Mouse (Mus musculus) spleen, adult 2 months (tissue): ENCODE measurements around the gene Dpp6. TPM values are rescaled to one million over a fixed set of nuclear protein-coding genes. Genes with fewer than 3 reads are reported as not detected.

Source experiments
- DNase-seq, 2 experiments: peaks; one replicate each; pipeline versions ENCODE4 v3.0.0 to v3.0.0-alpha.2; 2012 to 2021; ENCODE audit warnings: low spot score in 2 of 2, low read depth in 1 of 2
- H3K27ac ChIP-seq: fragments of 200-500 bp; 2 replicates; pipeline ENCODE4 v1.5.1; 2012; ENCODE audit warnings: low read length, inconsistent platforms; ENCODE audit not compliant: insufficient read depth
- H3K27me3 ChIP-seq: fragments of 200-500 bp; 2 replicates; pipeline ENCODE4 v1.6.1; 2012; ENCODE audit warnings: mild to moderate bottlenecking, moderate library complexity, low read length, inconsistent platforms; ENCODE audit not compliant: control insufficient read depth, insufficient read depth
- H3K36me3 ChIP-seq: fragments of 200-500 bp; 2 replicates; pipeline ENCODE4 v1.6.1; 2012; ENCODE audit warnings: mild to moderate bottlenecking, low read length, inconsistent platforms; ENCODE audit not compliant: control insufficient read depth, insufficient read depth
- H3K4me1 ChIP-seq: fragments of 200-500 bp; 2 replicates; pipeline ENCODE4 v1.6.1; 2011; ENCODE audit warnings: inconsistent platforms; ENCODE audit not compliant: control insufficient read depth, insufficient read depth, insufficient read length
- H3K4me3 ChIP-seq: fragments of 200-500 bp; 2 replicates; pipeline ENCODE4 v1.5.1; 2011; ENCODE audit warnings: mild to moderate bottlenecking, inconsistent platforms; ENCODE audit not compliant: insufficient read depth, insufficient read length; ENCODE audit errors: extremely low read depth
- CTCF ChIP-seq: fragments of 200-500 bp; IDR thresholded peaks from 2 replicates; pipeline ENCODE4 v1.5.1; 2011; ENCODE audit warnings: mild to moderate bottlenecking, inconsistent platforms; ENCODE audit not compliant: insufficient read depth, insufficient read length, insufficient replicate concordance; ENCODE audit errors: extremely low read depth
- POLR2A ChIP-seq: fragments of 200-500 bp; IDR thresholded peaks from 2 replicates; pipeline ENCODE4 v1.6.1; 2011; ENCODE audit warnings: low read depth, low read length, inconsistent platforms
- WGBS: fragments of 180-500 bp; shearing (Covaris S2); methylation state at CpG from one replicate; pipeline ENCODE4 v1.1.7; 2018; 5-methylcytosine and 5-hydroxymethylcytosine counted together
- polyA plus RNA-seq: library from polyadenylated mRNA; depleted of rRNA; stranded (reverse); fragments of >200 nt; gene quantifications from 2 replicates; pipeline ENCODE4 v1.2.3, GENCODE M21; 2012

Dpp6 gene
- polyA plus RNA-seq, 1 experiment: 0.11 TPM

DNA sequence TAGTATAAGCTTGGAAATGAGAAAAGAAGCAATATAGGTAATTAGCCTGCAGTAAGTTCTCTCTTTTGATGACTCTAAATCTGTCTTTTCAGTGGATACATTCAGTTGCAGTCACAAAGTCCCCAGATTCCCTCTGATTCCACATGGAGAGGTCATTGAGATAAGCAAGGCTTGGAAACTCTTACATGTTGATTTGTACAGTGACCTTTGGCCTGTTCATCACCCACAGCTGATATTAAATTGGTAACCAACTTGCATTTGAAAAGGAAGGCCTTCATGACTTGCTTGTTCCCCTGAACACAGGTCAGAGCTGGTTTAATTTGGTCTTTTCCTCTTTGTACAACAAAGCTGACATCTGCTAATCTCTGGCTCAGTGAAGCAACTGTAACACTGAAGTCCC is 434.4 kb downstream of the Dpp6 start:
- Histone ChIP-seq H3K36me3 (no peaks in the 10 kb centered on the region), H3K4me1 (no peaks in the 10 kb centered on the region), H3K27ac (no peak overlapping the region), H3K27me3 (no peaks in the 10 kb centered on the region), H3K4me3 (no peak overlapping the region)
- TF ChIP-seq CTCF (no peak), POLR2A (no peak)
- no peak for DNase-seq

DNA sequence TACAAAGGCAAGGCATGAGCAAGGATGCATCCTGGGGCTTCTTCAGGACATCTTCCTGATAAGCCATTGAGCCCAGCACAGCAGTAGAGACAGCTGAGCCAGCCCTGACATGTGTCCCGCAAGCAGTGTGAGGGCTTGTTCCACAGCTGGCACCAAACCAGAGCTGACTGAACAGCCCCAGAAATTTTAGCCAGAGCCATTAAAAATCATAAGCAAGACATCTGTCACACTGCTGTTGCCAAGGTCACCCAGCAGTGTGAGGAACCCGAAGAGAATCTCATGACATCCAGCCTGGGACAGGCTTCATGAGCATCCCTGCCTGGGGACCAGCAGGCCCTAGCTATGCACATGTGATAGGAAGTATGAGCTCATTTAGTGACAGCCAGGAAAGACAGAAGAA is 438.2 kb downstream of the Dpp6 start:
- H3K27me3 ChIP-seq: no peaks in the 10 kb centered on the region
- no peak overlapping the region for H3K4me3 ChIP-seq
- DNase-seq: no peak
- no peaks in the 10 kb centered on the region for H3K36me3 ChIP-seq
- no peaks in the 10 kb centered on the region for H3K4me1 ChIP-seq
- H3K27ac ChIP-seq: no peak overlapping the region
- no peak for TF ChIP-seq CTCF
- TF ChIP-seq POLR2A: no peak
- WGBS: 90% methylated on average over 2 of the region's 2 CpGs

DNA sequence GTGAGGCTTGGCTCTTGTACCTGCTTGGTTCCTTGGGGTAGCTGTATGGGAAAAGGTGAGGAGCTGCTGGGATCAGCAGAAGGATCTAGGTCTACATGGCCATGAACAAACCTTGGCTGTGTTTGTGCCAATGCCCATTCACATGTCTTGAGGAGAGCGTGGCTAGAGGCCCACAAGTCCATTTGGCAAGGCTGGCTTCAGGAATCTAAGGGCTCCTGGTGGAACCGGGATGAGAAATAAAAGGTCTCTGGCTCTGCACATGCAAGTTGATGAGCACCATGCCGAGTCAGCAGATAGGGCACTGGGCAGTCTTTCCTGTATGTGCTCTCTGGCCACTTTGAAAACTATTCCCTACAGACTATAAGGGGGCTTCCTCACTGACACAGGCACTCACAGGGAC is 441.6 kb downstream of the Dpp6 start:
- H3K4me1 ChIP-seq: no peaks in the 10 kb centered on the region
- H3K27me3 ChIP-seq: no peaks in the 10 kb centered on the region
- DNase-seq: no peak
- H3K4me3 ChIP-seq: no peak overlapping the region
- no peak overlapping the region for H3K27ac ChIP-seq
- TF ChIP-seq POLR2A (no peak), CTCF (no peak)
- 81% methylated on average over 3 of the region's 3 CpGs for WGBS
- no peaks in the 10 kb centered on the region for H3K36me3 ChIP-seq

DNA sequence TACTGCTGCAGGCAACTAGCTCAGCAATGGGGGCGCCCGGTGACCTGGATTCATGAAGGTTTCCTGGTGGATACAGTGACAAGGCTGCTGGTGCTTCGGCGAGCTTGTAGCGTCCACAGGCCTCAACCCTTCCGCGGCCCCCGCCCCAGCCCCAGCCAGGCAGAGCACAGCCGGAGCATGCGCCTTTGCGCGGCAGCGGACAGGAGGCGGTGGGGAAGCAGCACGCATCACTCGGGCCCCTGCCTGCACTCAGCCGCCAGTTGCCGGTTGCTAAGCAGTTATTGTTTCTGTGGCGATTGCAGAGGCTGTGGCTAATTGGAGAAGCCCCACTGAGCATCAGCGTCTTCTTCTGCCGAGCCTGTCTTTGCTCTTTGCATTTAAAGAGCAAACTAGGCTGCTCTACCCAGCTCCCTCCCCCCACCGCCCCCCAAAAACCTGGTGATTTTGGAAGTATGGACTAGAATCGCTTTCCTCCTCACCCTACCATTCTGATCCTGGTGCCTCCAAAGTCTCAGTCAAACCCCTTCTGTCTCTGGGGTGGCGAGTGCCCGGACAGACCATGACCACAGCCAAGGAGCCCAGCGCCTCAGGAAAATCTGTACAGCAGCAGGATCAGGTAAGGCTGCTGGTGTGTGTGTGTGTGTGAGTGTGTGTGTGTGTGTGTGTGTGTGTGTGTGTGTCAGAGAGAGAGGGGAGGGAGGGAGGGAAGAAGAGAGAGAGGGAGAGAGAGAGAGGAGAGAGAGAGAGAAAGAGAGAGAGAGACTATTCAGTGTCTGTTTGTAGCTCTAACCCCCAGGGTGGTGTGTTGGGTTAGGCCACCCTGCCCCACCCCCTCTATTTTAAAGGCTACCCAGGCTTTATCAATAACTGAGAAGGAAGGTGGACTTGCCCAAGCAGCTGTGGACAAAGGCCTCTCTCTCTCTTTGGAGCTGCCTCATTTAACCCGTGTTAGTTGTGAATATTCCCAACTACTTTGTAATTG is 445.0 kb downstream of the Dpp6 start:
- Histone ChIP-seq H3K27me3 (no peaks in the 10 kb centered on the region), H3K4me3 (no peak overlapping the region), H3K27ac (no peak overlapping the region), H3K4me1 (no peaks in the 10 kb centered on the region), H3K36me3 (no peaks in the 10 kb centered on the region)
- TF ChIP-seq CTCF: no peak
- no peak for TF ChIP-seq POLR2A
- WGBS: 24% methylated on average over 27 of the region's 27 CpGs
- DNase-seq: no peak

DNA sequence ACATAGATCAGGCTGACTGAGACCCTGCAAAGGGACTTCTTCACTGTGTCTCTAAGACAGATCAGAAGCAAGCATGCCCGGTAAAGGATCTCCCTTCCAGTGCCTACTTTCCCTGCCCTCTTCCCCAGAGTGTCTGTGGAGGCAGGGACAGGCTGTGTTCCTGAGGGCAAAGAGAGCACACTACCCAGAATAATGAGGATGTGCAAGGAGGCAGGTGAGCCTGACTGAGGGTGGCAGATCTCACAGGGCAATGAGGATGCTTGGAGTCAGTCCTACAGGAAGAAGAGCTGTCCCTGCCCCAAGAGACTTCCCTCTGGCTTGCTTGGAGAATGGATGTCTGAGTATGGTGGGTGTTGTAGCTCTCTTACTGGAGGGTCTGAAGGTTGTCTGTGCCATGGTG is 445.7 kb downstream of the Dpp6 start:
- Histone ChIP-seq H3K27me3 (no peaks in the 10 kb centered on the region), H3K36me3 (no peaks in the 10 kb centered on the region), H3K4me1 (no peaks in the 10 kb centered on the region), H3K27ac (no peak overlapping the region), H3K4me3 (no peak overlapping the region)
- no peak for DNase-seq
- no peak for TF ChIP-seq POLR2A
- no peak for TF ChIP-seq CTCF
- WGBS: 87% methylated on average over 1 of the region's 1 CpGs

DNA sequence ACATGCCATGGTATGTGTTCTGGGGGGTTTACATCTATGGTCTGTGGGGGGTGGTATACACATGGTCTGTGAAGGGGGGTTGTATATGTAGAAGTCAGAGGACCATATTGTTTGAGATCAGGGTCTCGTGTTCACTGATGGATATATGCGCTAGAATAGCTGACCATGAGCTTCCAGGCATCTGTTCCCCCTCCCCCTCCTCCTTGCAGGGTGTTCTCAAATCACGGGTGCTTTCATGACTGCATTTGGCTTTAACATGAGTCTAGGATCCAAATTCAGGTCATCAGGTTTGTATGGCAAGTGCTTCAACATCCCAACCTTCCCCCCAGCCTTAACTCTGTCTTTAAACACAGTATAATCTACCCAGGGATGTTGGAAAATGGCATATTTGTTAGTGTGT is 448.3 kb downstream of the Dpp6 start:
- no peak for DNase-seq
- Histone ChIP-seq H3K36me3 (no peaks in the 10 kb centered on the region), H3K4me3 (no peak overlapping the region), H3K27me3 (no peaks in the 10 kb centered on the region), H3K27ac (no peak overlapping the region), H3K4me1 (no peaks in the 10 kb centered on the region)
- WGBS: 87% methylated on average over 3 of the region's 3 CpGs
- TF ChIP-seq CTCF: no peak
- TF ChIP-seq POLR2A: no peak

DNA sequence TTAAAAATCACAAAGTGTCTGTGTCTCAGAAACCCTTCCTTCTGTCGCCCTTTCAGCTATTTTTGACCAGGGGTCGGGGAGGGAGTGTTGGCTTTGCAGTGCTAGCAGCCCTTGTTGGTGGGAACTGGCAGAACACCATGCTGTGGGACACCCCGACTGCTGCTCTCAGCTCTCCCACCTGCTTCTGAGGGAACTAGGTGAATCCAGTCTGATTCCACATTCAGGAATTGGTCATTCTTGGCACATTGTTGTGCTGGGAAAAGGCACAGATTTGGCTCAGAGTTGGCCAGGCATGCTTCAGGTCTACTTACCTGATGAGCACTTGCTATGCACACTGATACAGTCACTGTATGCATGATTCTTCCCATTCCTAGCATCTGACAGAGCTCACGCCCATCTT is 454.3 kb downstream of the Dpp6 start:
- no peak for TF ChIP-seq POLR2A
- no peak for TF ChIP-seq CTCF
- Histone ChIP-seq H3K36me3 (no peaks in the 10 kb centered on the region), H3K4me3 (no peak overlapping the region), H3K4me1 (no peaks in the 10 kb centered on the region), H3K27ac (no peak overlapping the region), H3K27me3 (no peaks in the 10 kb centered on the region)
- 80% methylated on average over 4 of the region's 4 CpGs for WGBS
- no peak for DNase-seq
